Mouse (Mus musculus): ENCODE results near the gene Rnase13. TPM values are rescaled to one million over a fixed set of nuclear protein-coding genes. Genes with fewer than 3 reads are reported as not detected.

The Rnase13 gene
- polyA plus RNA-seq, 1 experiment = not detected

DNA sequence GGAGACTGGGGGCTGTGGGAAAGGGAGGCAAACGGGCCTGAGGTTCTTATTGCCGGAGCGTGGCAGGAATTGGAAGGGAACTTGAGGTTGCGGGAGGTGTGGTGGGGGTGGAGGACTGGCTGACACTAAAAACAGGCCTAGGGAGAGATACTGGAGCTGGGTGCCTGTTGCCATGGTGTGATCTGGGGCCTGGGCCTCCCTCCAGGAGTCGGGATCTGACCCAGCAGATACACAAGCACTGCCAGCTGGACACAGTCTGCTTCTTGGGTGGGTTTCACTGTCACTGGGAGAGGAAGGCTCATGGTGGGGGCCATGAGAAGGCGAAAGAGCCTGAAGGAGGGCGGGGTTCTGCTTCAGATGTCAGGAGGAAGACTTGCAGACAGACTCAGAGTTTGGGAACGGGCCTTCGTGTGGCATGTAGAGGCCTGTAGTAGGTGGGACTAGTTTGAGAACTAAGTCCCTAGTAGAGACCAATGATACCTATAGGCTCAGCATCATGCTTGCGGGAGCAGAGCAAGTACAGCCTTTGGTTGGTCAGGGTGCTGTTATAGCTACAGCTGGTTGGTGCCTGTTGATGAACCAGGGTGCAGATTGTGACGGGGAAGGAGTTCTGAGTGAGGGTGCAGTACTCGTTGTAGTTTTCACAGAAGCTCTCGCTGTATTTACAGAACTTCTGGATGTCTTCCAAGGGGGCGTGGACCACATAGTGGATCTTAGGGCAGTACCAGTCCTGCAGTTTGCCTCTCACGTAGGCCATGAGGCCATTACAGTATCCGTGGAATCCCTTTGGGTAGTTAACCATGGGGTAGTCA is 608 bp downstream of the Rnase13 start:
- no peaks in the 10 kb centered on the region for H3K36me3 ChIP-seq (ENCODE audit: control insufficient read depth, insufficient read depth)
- TF ChIP-seq REST (IDR thresholded peaks at IDR 0.05; ENCODE audit: insufficient read depth, insufficient read length) = no peak
- TF ChIP-seq MYOG (IDR thresholded peaks at IDR 0.05; ENCODE audit: control insufficient read depth in 1 of 3, insufficient read depth in 1 of 3, insufficient read length in 2 of 3, low read depth in 2 of 3) = no peak
- no peak for TF ChIP-seq MYOD1 (IDR thresholded peaks at IDR 0.05; ENCODE audit: control insufficient read depth in 1 of 3, insufficient read length in 2 of 3, low read depth in 2 of 3)
- no peak for TF ChIP-seq POLR2A (IDR thresholded peaks at IDR 0.05; ENCODE audit: insufficient read length, low read depth)
- TF ChIP-seq CEBPB (IDR thresholded peaks at IDR 0.05; ENCODE audit: insufficient read depth, poor library complexity, severe bottlenecking) = no peak

DNA sequence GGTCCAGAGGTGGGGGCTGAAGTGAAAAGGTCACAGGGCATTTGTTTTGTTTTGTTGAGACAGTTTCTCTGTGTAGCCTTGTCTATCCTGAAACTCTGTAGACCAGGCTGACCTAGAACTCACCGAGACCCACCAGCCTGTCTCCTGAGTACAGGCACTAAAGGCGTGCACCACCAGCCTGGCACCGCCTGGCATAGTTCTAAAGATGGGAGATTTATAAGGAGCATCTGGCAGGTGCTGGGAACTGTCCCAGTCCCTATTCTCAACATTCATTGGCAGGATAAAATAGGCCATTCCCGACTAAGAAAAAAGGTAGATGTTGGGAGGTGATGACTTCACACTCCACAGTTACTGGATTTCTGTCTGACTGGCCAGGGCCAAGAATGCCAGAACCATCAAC is 3.6 kb downstream of the Rnase13 start:
- no peak for TF ChIP-seq TCF3 (IDR thresholded peaks at IDR 0.05; ENCODE audit: insufficient read length, low read depth)
- TF ChIP-seq CEBPB (IDR thresholded peaks at IDR 0.05; ENCODE audit: insufficient read depth, poor library complexity, severe bottlenecking) = no peak
- no peak for TF ChIP-seq REST (IDR thresholded peaks at IDR 0.05; ENCODE audit: insufficient read depth, insufficient read length)
- TF ChIP-seq E2F4 (IDR thresholded peaks at IDR 0.05; ENCODE audit: insufficient read depth) = no peak
- no peak for TF ChIP-seq TCF12 (IDR thresholded peaks at IDR 0.05; ENCODE audit: insufficient read depth, poor library complexity, severe bottlenecking)
- TF ChIP-seq MAX (IDR thresholded peaks at IDR 0.05; ENCODE audit: low read depth) = no peak
- TF ChIP-seq USF1 (IDR thresholded peaks at IDR 0.05; ENCODE audit: low read depth) = no peak
- TF ChIP-seq POLR2AphosphoS2 (IDR thresholded peaks at IDR 0.05; ENCODE audit: insufficient read length, low read depth) = no peak
- TF ChIP-seq MYOD1 (IDR thresholded peaks at IDR 0.05; ENCODE audit: control insufficient read depth in 1 of 3, insufficient read length in 2 of 3, low read depth in 2 of 3) = no peak
- TF ChIP-seq POLR2A (IDR thresholded peaks at IDR 0.05; ENCODE audit: insufficient read length, low read depth) = no peak
- H3ac ChIP-seq (ENCODE audit: control insufficient read depth, insufficient read length) = no peak overlapping the region
- H3K36me3 ChIP-seq (ENCODE audit: control insufficient read depth, insufficient read depth) = no peaks in the 10 kb centered on the region
- H3K4me2 ChIP-seq (ENCODE audit: low read depth) = no peak overlapping the region
- no peaks in the 10 kb centered on the region for H3K79me2 ChIP-seq (ENCODE audit: control insufficient read depth, insufficient read depth)
- H3K27me3 ChIP-seq (ENCODE audit: control insufficient read depth, insufficient read depth, insufficient read length) = peaks cover 4% of the 10 kb centered on the region
- no peak overlapping the region for H3K4me3 ChIP-seq

More for the DNA sequence above, 608 bp downstream of the Rnase13 start:
- no peaks in the 10 kb centered on the region for H3K79me2 ChIP-seq (ENCODE audit: control insufficient read depth, insufficient read depth)
- H3K27me3 ChIP-seq (ENCODE audit: control insufficient read depth, insufficient read depth, insufficient read length) = peaks cover 4% of the 10 kb centered on the region
- no peak overlapping the region for H3K4me3 ChIP-seq
- no peak overlapping the region for H3K4me2 ChIP-seq (ENCODE audit: low read depth)
- no peak overlapping the region for H3ac ChIP-seq (ENCODE audit: control insufficient read depth, insufficient read length)

DNA sequence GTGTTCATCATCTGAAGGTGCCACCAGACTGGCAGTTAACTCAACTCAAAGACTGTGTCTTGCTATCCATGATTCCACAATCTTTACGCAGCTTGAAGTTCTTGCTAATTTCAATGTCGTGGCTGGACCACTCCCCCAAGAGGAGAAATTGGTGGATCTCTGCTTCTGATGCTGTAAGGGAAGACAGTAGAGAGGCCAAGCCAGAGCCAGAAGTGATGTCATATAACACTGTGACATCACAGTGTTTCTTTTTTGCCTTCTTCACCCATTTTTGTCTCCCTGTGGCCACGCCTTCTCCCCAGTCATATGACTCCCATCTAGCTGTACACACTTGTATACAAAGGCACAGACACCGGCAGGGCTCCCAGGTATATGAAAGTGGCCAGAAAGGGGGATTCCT is 4.4 kb downstream of the Rnase13 start, which contains the start of gene Tppp2:
Gene Tppp2 (plus strand): TSS at position 301 of the 400 bp plus-strand sequence.
- H3K79me2 ChIP-seq (ENCODE audit: control insufficient read depth, insufficient read depth) = no peaks in the 10 kb centered on the region
- peaks cover 4% of the 10 kb centered on the region for H3K27me3 ChIP-seq (ENCODE audit: control insufficient read depth, insufficient read depth, insufficient read length)
- TF ChIP-seq MYOG (IDR thresholded peaks at IDR 0.05; ENCODE audit: control insufficient read depth in 1 of 3, insufficient read depth in 1 of 3, insufficient read length in 2 of 3, low read depth in 2 of 3) (no peak), TCF12 (IDR thresholded peaks at IDR 0.05; ENCODE audit: insufficient read depth, poor library complexity, severe bottlenecking) (no peak), POLR2A (IDR thresholded peaks at IDR 0.05; ENCODE audit: insufficient read length, low read depth) (no peak), TCF3 (IDR thresholded peaks at IDR 0.05; ENCODE audit: insufficient read length, low read depth) (no peak), MAX (IDR thresholded peaks at IDR 0.05; ENCODE audit: low read depth) (no peak), REST (IDR thresholded peaks at IDR 0.05; ENCODE audit: insufficient read depth, insufficient read length) (no peak), SRF (IDR thresholded peaks at IDR 0.05; ENCODE audit: control insufficient read depth, insufficient read length, low read depth) (no peak), USF1 (IDR thresholded peaks at IDR 0.05; ENCODE audit: low read depth) (no peak), E2F4 (IDR thresholded peaks at IDR 0.05; ENCODE audit: insufficient read depth) (no peak), MYOD1 (IDR thresholded peaks at IDR 0.05; ENCODE audit: control insufficient read depth in 1 of 3, insufficient read length in 2 of 3, low read depth in 2 of 3) (no peak), CEBPB (IDR thresholded peaks at IDR 0.05; ENCODE audit: insufficient read depth, poor library complexity, severe bottlenecking) (no peak), POLR2AphosphoS2 (IDR thresholded peaks at IDR 0.05; ENCODE audit: insufficient read length, low read depth) (no peak)
- H3K4me3 ChIP-seq = no peak within 1 kb of the TSS
- H3ac ChIP-seq (ENCODE audit: control insufficient read depth, insufficient read length) = no peak within 1 kb of the TSS
- no peaks in the 10 kb centered on the region for H3K36me3 ChIP-seq (ENCODE audit: control insufficient read depth, insufficient read depth)
- H3K4me2 ChIP-seq (ENCODE audit: low read depth) = no peak within 1 kb of the TSS

DNA sequence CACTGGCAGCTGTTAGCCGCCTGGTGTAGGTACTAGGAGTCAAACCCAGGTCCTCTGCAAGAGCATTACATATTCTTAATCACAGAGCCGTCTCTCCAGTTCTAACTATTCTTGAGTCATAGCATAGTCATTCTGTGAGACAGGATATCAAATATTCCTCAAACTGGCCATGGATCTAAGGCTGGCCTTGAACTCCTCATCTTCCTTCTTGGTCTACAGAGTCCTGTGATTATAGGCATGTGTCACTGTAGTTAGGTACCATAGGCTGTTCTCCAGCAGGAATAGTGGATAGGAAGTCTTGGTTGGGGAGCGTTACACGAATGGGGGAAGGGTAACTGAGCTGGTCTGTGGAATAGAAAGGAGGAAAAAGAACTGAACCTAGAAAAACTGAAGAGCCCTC is 6.0 kb downstream of the Rnase13 start:
- TF ChIP-seq USF1 (IDR thresholded peaks at IDR 0.05; ENCODE audit: low read depth) = no peak
- no peak for TF ChIP-seq POLR2AphosphoS2 (IDR thresholded peaks at IDR 0.05; ENCODE audit: insufficient read length, low read depth)
- Histone ChIP-seq H3K27me3 (ENCODE audit: control insufficient read depth, insufficient read depth, insufficient read length) (peaks cover 4% of the 10 kb centered on the region), H3K79me2 (ENCODE audit: control insufficient read depth, insufficient read depth) (no peaks in the 10 kb centered on the region), H3K36me3 (ENCODE audit: control insufficient read depth, insufficient read depth) (no peaks in the 10 kb centered on the region), H3K4me3 (no peak overlapping the region), H3K4me2 (ENCODE audit: low read depth) (no peak overlapping the region), H3ac (ENCODE audit: control insufficient read depth, insufficient read length) (no peak overlapping the region)

DNA sequence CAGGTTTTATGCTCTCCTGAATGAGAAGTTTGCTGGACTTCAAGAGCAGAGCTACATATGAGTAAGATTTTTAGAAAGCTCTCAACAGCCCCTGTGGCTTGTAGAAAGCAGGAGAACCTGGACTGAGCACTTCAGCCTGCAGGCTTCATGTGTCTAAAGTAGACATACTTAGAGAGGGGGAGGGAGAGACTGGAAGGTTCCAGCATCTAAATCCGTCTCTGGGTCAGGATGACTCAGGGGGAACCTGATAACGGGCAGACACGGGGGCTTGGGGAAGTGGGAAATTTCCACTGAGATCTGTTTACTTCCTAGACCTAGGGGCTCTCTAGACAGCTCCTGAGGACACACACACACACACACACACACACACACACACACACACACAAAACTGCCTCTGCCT is 7.5 kb downstream of the Rnase13 start:
- TF ChIP-seq MAX (IDR thresholded peaks at IDR 0.05; ENCODE audit: low read depth) (no peak), CEBPB (IDR thresholded peaks at IDR 0.05; ENCODE audit: insufficient read depth, poor library complexity, severe bottlenecking) (no peak), REST (IDR thresholded peaks at IDR 0.05; ENCODE audit: insufficient read depth, insufficient read length) (no peak), POLR2A (IDR thresholded peaks at IDR 0.05; ENCODE audit: insufficient read length, low read depth) (no peak), MYOG (IDR thresholded peaks at IDR 0.05; ENCODE audit: control insufficient read depth in 1 of 3, insufficient read depth in 1 of 3, insufficient read length in 2 of 3, low read depth in 2 of 3) (no peak), SRF (IDR thresholded peaks at IDR 0.05; ENCODE audit: control insufficient read depth, insufficient read length, low read depth) (no peak), USF1 (IDR thresholded peaks at IDR 0.05; ENCODE audit: low read depth) (no peak), E2F4 (IDR thresholded peaks at IDR 0.05; ENCODE audit: insufficient read depth) (no peak), TCF12 (IDR thresholded peaks at IDR 0.05; ENCODE audit: insufficient read depth, poor library complexity, severe bottlenecking) (no peak), MYOD1 (IDR thresholded peaks at IDR 0.05; ENCODE audit: control insufficient read depth in 1 of 3, insufficient read length in 2 of 3, low read depth in 2 of 3) (no peak), POLR2AphosphoS2 (IDR thresholded peaks at IDR 0.05; ENCODE audit: insufficient read length, low read depth) (no peak), TCF3 (IDR thresholded peaks at IDR 0.05; ENCODE audit: insufficient read length, low read depth) (no peak)
- no peak overlapping the region for H3K4me3 ChIP-seq
- H3K36me3 ChIP-seq (ENCODE audit: control insufficient read depth, insufficient read depth) = no peaks in the 10 kb centered on the region
- peaks cover 4% of the 10 kb centered on the region for H3K27me3 ChIP-seq (ENCODE audit: control insufficient read depth, insufficient read depth, insufficient read length)
- H3ac ChIP-seq (ENCODE audit: control insufficient read depth, insufficient read length) = no peak overlapping the region
- H3K79me2 ChIP-seq (ENCODE audit: control insufficient read depth, insufficient read depth) = no peaks in the 10 kb centered on the region
- no peak overlapping the region for H3K4me2 ChIP-seq (ENCODE audit: low read depth)
